Mouse (Mus musculus): ENCODE data around the gene Rexo4.
A peak's percentile ranks its signal among the peaks of the same experiment; 100 is the strongest.

The Rexo4 gene

DNA sequence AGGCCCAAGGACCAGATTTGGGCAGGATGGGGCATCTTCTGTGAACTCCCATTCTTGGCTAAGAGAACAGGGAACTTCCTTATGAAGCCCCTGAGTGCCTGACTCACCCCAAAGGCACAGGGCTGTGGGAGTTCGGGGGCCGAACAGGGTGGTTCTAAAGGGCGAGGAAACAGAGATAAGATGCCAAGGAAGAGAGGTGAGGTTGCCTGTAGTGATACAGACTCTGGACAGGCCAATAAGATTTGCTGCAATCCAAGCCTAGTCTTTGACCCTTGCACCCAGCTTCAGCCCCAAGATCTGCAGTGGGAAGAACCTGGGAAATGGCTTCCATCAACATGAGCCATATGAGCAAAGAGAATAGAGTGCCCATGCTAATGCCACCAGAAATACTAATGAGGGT is 20.9 kb downstream of the Rexo4 start:
- no peak for DNase-seq (ENCODE audit: low read depth, low spot score)

- DNase-seq (ENCODE audit: low read depth, low spot score) = no peak
These were observed 22.6 kb downstream of the Rexo4 start for GRCm38 (mm10) chr2:26941539-26941938.

GRCm38 (mm10) chr2:26936425-26936824 is 27.8 kb downstream of the Rexo4 start:
- no peak for DNase-seq (ENCODE audit: low read depth, low spot score)

- DNase-seq (ENCODE audit: low read depth, low spot score) = no peak
These were observed 28.9 kb downstream of the Rexo4 start for GRCm38 (mm10) chr2:26935286-26935685.

DNA sequence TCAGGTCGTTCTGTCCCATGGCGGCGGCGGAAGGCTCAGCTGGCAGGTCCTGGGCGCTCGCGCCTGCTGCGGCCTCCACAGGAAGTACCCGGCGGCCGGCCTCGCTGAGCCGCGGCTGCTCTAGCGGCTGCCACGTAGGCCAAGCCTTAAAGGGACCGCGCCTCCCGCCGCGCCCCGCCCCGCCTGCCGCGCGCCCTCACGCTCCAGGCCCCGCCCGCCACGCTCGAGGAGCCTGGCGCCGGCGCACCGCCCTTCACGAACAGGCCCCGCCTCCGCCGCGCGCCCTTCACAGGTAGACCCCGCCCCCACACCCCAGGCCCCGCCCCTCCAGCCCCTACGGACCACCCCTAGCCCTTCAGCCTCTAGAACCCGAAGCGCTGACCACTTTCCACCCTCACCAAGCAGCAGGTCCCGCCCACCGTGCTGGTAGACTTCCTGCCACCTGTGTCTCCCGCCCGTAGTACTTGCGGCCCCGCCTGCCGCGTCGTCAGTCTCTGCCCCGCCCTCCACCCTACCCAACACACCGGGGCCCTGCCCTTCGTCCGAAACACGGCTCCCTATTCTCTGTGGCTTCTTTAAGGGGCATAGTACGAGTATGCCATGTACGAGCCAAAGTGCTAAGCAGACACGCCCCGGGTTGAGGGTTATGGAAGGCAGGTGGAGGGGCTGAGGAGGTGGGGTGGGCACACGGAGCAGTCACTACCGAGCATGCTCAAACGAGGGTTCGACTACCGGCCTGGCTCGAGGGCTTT is 30.7 kb downstream of the Rexo4 start, which contains the start of the genes Surf4 and Stkld1:
TSS of gene Surf4 (minus strand) at position 625 of the 752 bp plus-strand sequence.
TSS of gene Stkld1 (plus strand) at position 744 of the 752 bp plus-strand sequence.
- DNase-seq (ENCODE audit: low read depth, low spot score) = peak; percentile 91

DNA sequence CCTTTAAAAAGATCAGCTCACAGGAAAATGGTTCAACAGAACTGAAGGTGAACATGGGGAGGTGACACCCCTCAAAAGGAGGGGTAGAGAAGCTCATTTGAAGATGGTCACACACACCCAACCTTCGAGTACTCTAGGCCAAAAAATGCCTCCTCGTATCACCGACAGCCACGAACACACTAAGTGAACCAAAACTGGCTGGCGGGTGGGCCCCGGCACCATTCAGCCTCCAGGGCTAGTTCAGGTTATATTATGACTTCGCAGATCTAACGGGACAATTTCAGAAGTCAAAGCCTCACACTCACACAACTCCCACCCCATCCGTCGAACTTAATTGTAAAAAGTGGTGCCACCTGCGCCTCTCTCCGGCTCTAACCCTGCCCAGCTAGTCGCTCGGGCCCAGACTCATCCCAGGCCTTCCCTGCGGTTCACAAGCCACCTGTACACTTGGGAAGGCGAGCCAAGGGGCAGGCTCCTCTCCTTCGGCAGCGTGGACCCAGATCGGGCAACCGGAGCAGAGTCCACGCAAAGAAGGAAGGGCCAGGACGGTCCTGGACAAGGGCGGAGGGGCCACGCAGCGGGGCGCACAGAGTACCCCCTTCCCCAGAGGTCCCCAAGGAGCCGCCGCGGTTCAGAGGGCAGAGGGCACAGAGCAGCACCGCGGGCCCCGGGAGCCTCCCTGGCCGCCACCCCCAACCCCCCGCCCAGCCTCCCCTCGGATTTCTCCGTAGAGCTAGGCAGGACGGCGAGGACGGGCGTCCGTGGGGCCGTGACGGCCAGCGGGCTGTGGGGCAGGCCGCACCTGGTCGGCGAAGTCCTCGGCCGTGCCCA is 31.5 kb downstream of the Rexo4 start:
- DNase-seq (ENCODE audit: low read depth, low spot score) = peak; percentile 9

DNA sequence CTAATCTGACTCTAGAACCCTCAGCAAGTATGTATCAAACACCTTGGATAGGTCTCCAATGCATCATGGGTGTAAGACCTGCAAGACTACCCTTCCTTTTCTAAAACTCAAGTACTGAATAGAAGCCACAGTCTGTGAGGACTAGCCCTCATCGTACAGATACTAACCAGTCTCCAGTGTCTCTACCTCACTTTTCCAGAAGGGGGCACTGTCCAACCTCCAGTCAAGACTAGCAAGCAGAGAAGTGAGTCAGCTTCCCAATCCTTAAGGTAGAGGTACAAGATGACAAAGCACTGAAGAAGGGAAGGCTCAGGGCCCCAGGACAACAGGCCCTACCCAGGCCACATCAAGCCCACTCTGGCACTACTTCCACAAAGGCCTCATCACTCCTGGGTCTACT is 33.8 kb downstream of the Rexo4 start:
- DNase-seq (ENCODE audit: low read depth, low spot score) = peak; percentile 58

DNA sequence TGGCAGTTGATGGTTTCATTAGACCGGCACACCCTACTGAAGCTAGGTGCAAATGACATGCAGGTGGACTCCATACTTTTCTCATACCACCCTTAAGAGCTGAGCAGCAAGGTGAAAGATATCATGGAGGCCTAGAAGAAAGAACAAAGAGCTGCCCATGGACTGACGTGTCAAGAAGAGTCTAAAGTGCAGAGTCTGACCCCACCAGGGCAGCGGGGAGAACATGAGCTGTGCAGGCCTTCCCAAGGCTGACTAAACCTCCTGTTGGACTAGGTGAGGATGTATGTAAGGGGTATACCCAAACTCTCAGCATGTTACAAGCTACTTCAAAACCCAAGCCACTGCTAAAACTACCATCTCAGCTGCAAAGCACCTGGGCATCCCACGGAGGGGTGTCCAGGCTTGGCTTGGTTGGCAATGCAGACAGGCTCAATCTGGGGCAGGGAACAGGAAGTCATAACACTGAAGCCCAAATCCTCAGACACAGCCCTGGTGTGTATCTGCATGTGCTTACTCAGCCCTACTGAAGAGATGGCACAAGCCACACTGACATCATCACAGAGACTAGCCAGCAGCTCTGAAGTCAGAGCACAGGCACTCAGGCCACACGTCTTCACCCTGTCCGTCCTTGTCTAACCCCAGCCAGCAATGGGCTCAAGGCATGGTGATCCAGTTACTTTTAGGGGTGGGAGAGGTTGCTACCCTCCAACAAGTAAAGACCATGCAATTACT is 36.3 kb downstream of the Rexo4 start:
- no peak for DNase-seq (ENCODE audit: low read depth, low spot score)

DNA sequence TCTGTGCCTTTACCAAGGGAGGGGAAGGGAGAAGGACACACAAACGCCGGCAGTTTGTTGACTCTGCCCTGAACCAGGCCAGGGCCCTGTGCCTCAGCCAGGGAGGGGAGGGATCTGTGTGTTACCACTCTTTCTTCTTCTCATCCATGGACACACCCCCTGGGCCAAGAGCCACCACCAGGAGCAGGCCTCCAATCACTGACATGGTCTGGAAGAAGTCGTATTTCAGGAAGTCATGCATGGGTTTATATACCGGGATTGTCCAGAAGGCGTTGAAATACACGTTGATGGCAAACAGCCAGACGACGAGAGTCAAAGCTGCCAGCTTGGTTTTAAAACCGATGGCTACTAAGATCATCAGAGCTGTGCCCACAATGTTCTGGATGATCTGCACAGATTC is 42.4 kb downstream of the Rexo4 start:
- no peak for DNase-seq (ENCODE audit: low read depth, low spot score)

- DNase-seq (ENCODE audit: low read depth, low spot score) = no peak
These were observed 43.9 kb downstream of the Rexo4 start for GRCm38 (mm10) chr2:26920190-26920855.

GRCm38 (mm10) chr2:26919684-26920083 is 44.5 kb downstream of the Rexo4 start:
- DNase-seq (ENCODE audit: low read depth, low spot score) = no peak

DNA sequence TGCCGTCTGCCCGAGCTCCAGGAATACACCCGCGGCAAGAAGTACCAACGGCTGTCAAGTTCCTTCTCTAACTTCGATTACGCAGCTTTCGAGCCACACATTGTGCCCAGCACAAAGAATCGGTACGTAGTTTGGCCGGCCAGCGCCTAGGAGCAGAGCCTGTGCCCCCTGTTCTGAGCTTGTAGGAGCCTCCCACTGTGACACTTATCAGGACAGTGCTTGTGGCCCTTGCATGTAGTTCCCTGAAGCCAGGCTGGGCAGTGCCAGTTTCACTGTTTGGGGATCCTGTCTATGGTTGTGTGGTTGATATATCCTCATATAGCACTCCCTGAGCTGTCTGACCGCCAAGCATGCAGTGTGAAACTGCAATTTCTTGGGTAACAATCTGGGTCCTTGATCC is 47.4 kb downstream of the Rexo4 start:
- no peak for DNase-seq (ENCODE audit: low read depth, low spot score)

DNA sequence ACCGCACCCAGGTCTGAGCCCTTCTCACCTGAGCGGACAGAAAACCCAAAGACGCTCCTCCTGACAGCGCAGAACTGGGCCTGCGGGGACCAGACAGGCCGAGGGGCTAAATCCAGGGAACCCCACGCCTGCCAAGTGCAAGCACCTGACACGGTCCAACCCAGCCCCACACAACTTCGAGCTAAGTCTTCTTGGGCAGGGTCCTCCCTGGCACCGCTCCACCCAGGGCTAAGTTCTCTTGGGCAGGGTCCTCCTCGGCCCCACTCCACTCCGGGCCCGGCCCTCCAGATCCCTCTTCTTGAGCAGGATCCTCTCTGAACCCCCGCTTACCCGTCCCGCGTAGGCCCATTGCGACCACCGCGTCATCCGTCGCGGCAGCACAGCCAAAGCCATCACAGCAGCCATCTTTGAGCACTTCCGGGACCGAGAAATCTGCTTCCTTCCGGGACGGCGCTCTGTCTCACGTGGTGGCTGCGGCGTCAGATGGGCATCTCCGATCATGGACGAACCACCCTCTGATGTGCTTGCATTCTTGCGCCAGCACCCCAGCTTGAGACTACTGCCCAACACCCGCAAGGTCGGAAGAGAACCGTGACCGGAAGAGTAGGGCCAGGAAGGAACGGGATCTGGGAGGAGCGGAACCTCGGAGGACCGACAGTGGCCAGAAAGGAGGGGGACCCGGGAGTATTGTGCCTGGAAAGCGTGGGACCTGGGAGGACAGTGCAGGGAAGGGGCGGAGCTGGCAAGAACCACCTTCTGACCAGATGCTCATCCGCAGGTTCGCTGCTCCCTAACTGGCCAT is 48.1 kb downstream of the Rexo4 start, which contains the start of the genes Surf2 and Surf1:
TSS of gene Surf2 (plus strand) at position 441 of the 802 bp plus-strand sequence.
TSS of gene Surf1 (minus strand) at position 604 of the 802 bp plus-strand sequence.
- peak; percentile 74 for DNase-seq (ENCODE audit: low read depth, low spot score)

- no peak for DNase-seq (ENCODE audit: low read depth, low spot score)
These were observed 49.8 kb downstream of the Rexo4 start for GRCm38 (mm10) chr2:26914148-26914941.

DNA sequence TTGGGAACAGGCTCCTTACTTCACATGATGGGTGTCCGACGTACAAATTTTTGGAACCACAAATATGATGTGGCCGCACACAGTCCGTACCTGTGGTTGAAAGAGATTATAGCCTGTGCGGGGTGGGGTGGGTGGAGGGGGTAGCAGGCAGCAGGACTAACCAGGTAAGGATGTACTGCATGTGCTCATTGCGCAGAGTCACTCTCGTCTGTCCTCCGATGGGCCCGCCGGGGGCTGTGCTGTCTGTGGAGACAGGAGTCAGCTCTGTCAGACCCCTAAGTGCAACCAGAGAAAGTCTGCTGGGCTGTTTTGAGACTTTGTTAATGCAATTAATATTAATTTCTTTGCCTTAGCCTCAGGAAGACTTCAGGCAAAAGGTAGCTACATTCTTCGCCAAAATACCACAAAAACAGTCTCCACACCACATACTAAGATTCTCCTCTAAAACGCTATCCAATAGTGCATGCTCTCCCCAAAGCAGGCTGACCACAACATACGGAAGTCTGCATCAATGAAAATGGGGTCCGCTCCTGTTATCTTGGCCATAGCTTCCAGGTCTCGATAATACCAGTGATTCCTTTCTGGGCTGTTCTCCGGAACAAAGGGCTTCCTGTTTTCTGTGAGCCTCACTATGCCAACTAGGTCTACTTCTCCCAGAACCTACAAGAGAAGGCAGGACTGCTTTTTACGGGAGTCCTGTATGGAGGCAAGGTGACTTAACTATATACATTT is 50.6 kb downstream of the Rexo4 start:
- no peak for DNase-seq (ENCODE audit: low read depth, low spot score)

DNA sequence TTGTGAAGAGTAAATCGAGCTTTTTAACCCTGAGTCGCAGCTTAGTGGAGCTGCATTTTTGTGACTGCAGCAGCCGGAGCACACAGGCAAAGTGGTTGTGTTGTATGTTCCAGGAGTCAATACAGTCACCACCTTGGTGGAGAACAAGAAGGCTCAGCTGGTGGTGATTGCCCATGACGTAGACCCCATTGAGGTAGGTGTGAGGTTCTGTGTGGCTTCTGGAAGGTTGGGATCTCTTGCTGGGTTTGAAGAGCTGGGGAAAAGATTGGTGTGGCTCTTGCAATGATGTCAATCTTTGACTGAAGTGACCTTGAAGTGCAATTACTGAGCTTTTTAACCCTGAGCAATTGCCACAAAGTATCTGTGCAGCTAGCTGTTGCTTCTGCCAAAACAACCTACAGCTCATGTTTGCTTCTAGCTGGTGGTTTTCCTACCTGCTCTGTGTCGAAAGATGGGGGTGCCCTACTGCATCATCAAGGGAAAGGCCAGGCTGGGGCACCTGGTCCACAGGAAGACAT is 51.9 kb downstream of the Rexo4 start:
- no peak for DNase-seq (ENCODE audit: low read depth, low spot score)

- peak; percentile 58 for DNase-seq (ENCODE audit: low read depth, low spot score)
These were observed 53.0 kb downstream of the Rexo4 start for GRCm38 (mm10) chr2:26910994-26911765.

Data from forelimb bud, embryonic 11.5 days (tissue).